Mouse (Mus musculus): ENCODE data around the gene Nif3l1. TPM values are rescaled to one million over a fixed set of nuclear protein-coding genes. Genes with fewer than 3 reads are reported as not detected.

Nif3l1 gene
- polyA plus RNA-seq, 1 experiment from 2014 or later: 69.1 TPM

- H3K9me3 ChIP-seq (replicated peaks; ENCODE audit: control insufficient read depth, low read length): no peaks in the 10 kb centered on the region
- DNase-seq (ENCODE audit: low spot score): no peak
- no peak overlapping the region for H3K9ac ChIP-seq (replicated peaks; ENCODE audit: low read length)
- no peaks in the 10 kb centered on the region for H3K4me1 ChIP-seq (ENCODE audit: control insufficient read depth, insufficient read depth, low read length)
- H3K36me3 ChIP-seq (replicated peaks; ENCODE audit: control insufficient read depth, insufficient read depth, low read depth, low read length): peaks cover 7% of the 10 kb centered on the region
- H3K4me3 ChIP-seq (ENCODE audit: low read depth, low read length): no peak overlapping the region
- no peak overlapping the region for H3K27ac ChIP-seq (replicated peaks; ENCODE audit: low read depth, low read length)
- 84% methylated on average over 5 of the region's 5 CpGs for WGBS
- H3K27me3 ChIP-seq (ENCODE audit: control insufficient read depth, insufficient read depth, low read length): no peaks in the 10 kb centered on the region
- no peak for ATAC-seq (replicated peaks; ENCODE audit: insufficient number of reproducible peaks, low FRiP score, low TSS enrichment, low read depth)
- H3K4me2 ChIP-seq (ENCODE audit: low read depth, low read length): no peak overlapping the region
These were observed 35.3 kb upstream of the Nif3l1 start for GRCm38 (mm10) chr1:58409553-58410197.

- 92% methylated on average over 3 of the region's 3 CpGs for WGBS
- Histone ChIP-seq H3K4me3 (ENCODE audit: low read depth, low read length) (no peak overlapping the region), H3K4me2 (ENCODE audit: low read depth, low read length) (no peak overlapping the region), H3K27me3 (ENCODE audit: control insufficient read depth, insufficient read depth, low read length) (no peaks in the 10 kb centered on the region), H3K9me3 (replicated peaks; ENCODE audit: control insufficient read depth, low read length) (no peaks in the 10 kb centered on the region), H3K4me1 (ENCODE audit: control insufficient read depth, insufficient read depth, low read length) (no peaks in the 10 kb centered on the region), H3K9ac (replicated peaks; ENCODE audit: low read length) (no peak overlapping the region), H3K36me3 (replicated peaks; ENCODE audit: control insufficient read depth, insufficient read depth, low read depth, low read length) (peaks cover 7% of the 10 kb centered on the region), H3K27ac (replicated peaks; ENCODE audit: low read depth, low read length) (no peak overlapping the region)
- ATAC-seq (replicated peaks; ENCODE audit: insufficient number of reproducible peaks, low FRiP score, low TSS enrichment, low read depth) (0 out of 2 replicates have a peak, but pooled peaks have one; percentile 27), DNase-seq (ENCODE audit: low spot score) (no peak)
These were observed 34.8 kb upstream of the Nif3l1 start for GRCm38 (mm10) chr1:58410198-58410588.

GRCm38 (mm10) chr1:58410776-58411175, 34.2 kb upstream of the Nif3l1 start:
- Histone ChIP-seq H3K4me1 (ENCODE audit: control insufficient read depth, insufficient read depth, low read length) (no peaks in the 10 kb centered on the region), H3K36me3 (replicated peaks; ENCODE audit: control insufficient read depth, insufficient read depth, low read depth, low read length) (peaks cover 7% of the 10 kb centered on the region)

DNA sequence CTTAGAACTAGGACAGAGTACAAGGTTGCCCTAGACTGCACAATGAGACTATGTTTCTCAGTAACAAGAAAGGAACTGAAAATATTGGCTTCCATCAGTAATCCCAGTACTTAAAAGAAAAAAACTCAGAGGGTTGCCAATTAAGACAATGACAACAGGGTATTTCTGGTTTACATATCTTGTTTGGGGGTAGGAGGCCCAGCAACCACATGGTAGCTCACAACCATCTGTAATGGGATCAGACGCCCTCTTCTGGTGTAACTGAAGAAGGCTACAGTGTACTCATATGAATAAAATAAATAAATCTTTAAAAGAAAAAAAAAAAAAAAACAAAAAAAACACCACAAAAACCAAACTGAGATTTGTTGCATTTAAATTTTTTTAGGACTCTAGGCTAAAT, 29.5 kb upstream of the Nif3l1 start:
- Histone ChIP-seq H3K9me3 (replicated peaks; ENCODE audit: control insufficient read depth, low read length) (no peaks in the 10 kb centered on the region), H3K9ac (replicated peaks; ENCODE audit: low read length) (no peak overlapping the region), H3K27me3 (ENCODE audit: control insufficient read depth, insufficient read depth, low read length) (no peaks in the 10 kb centered on the region), H3K4me1 (ENCODE audit: control insufficient read depth, insufficient read depth, low read length) (no peaks in the 10 kb centered on the region), H3K36me3 (replicated peaks; ENCODE audit: control insufficient read depth, insufficient read depth, low read depth, low read length) (peaks cover 24% of the 10 kb centered on the region), H3K4me3 (ENCODE audit: low read depth, low read length) (no peak overlapping the region), H3K4me2 (ENCODE audit: low read depth, low read length) (no peak overlapping the region), H3K27ac (replicated peaks; ENCODE audit: low read depth, low read length) (no peak overlapping the region)
- 37% methylated on average over 1 of the region's 1 CpGs for WGBS
- ATAC-seq (replicated peaks; ENCODE audit: insufficient number of reproducible peaks, low FRiP score, low TSS enrichment, low read depth) (no peak), DNase-seq (ENCODE audit: low spot score) (no peak)

More at GRCm38 (mm10) chr1:58410776-58411175, 34.2 kb upstream of the Nif3l1 start:
- Histone ChIP-seq H3K4me2 (ENCODE audit: low read depth, low read length) (no peak overlapping the region), H3K27me3 (ENCODE audit: control insufficient read depth, insufficient read depth, low read length) (no peaks in the 10 kb centered on the region), H3K9ac (replicated peaks; ENCODE audit: low read length) (no peak overlapping the region), H3K27ac (replicated peaks; ENCODE audit: low read depth, low read length) (no peak overlapping the region), H3K9me3 (replicated peaks; ENCODE audit: control insufficient read depth, low read length) (no peaks in the 10 kb centered on the region), H3K4me3 (ENCODE audit: low read depth, low read length) (no peak overlapping the region)
- DNase-seq (ENCODE audit: low spot score): no peak
- 95% methylated on average over 7 of the region's 7 CpGs for WGBS
- ATAC-seq (replicated peaks; ENCODE audit: insufficient number of reproducible peaks, low FRiP score, low TSS enrichment, low read depth): no peak

- Histone ChIP-seq H3K9me3 (replicated peaks; ENCODE audit: control insufficient read depth, low read length) (no peaks in the 10 kb centered on the region), H3K36me3 (replicated peaks; ENCODE audit: control insufficient read depth, insufficient read depth, low read depth, low read length) (peaks cover 21% of the 10 kb centered on the region), H3K4me2 (ENCODE audit: low read depth, low read length) (no peak overlapping the region), H3K27me3 (ENCODE audit: control insufficient read depth, insufficient read depth, low read length) (no peaks in the 10 kb centered on the region), H3K4me3 (ENCODE audit: low read depth, low read length) (no peak overlapping the region), H3K27ac (replicated peaks; ENCODE audit: low read depth, low read length) (no peak overlapping the region), H3K9ac (replicated peaks; ENCODE audit: low read length) (no peak overlapping the region), H3K4me1 (ENCODE audit: control insufficient read depth, insufficient read depth, low read length) (no peaks in the 10 kb centered on the region)
- WGBS: 99% methylated on average over 2 of the region's 2 CpGs
- no peak for ATAC-seq (replicated peaks; ENCODE audit: insufficient number of reproducible peaks, low FRiP score, low TSS enrichment, low read depth)
- DNase-seq (ENCODE audit: low spot score): no peak
These were observed 28.9 kb upstream of the Nif3l1 start for GRCm38 (mm10) chr1:58416048-58416447.

DNA sequence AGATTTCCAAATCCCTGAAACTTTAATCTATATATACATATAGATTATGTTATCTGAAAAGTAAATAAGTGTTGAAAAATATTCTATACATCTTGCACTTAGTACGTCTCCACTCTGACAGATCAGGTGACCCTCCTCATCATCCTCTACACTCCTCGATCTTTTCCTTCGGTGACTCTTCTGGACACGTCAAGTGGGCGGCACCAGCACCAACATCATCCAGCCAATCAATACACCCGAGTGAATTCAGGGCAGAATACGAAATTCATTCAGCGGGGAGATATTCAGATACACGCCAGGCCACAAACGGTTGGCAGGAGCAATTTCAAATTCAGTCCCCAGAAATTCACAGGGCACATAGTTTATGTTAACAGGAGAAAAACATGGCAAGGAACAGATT, 24.9 kb upstream of the Nif3l1 start:
- H3K27ac ChIP-seq (replicated peaks; ENCODE audit: low read depth, low read length): no peak overlapping the region
- no peaks in the 10 kb centered on the region for H3K9me3 ChIP-seq (replicated peaks; ENCODE audit: control insufficient read depth, low read length)
- H3K4me2 ChIP-seq (ENCODE audit: low read depth, low read length): no peak overlapping the region
- 87% methylated on average over 10 of the region's 10 CpGs for WGBS
- H3K9ac ChIP-seq (replicated peaks; ENCODE audit: low read length): no peak overlapping the region
- H3K4me3 ChIP-seq (ENCODE audit: low read depth, low read length): no peak overlapping the region
- no peak for DNase-seq (ENCODE audit: low spot score)
- no peaks in the 10 kb centered on the region for H3K27me3 ChIP-seq (ENCODE audit: control insufficient read depth, insufficient read depth, low read length)
- no peak for ATAC-seq (replicated peaks; ENCODE audit: insufficient number of reproducible peaks, low FRiP score, low TSS enrichment, low read depth)
- peaks cover 22% of the 10 kb centered on the region for H3K36me3 ChIP-seq (replicated peaks; ENCODE audit: control insufficient read depth, insufficient read depth, low read depth, low read length)
- no peaks in the 10 kb centered on the region for H3K4me1 ChIP-seq (ENCODE audit: control insufficient read depth, insufficient read depth, low read length)

DNA sequence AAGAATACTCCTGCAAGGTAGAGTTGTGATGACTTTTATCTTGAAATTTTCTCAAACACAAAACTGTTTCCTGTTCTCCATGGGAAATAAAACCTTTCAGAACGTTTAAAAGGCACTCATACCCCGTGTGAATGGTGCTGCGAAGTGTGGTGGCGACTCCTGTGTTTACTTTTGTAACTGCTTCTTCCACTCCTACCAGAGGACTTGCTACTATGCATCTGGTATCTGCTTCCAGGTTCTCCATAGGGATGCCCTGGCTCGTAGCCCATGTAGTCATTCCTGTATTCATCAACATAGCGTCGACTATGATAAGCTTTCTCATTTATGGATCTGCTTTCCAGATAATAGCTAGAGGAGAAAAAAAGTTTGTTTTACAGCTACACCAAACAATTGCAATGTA, 24.0 kb upstream of the Nif3l1 start:
- Histone ChIP-seq H3K27ac (replicated peaks; ENCODE audit: low read depth, low read length) (no peak overlapping the region), H3K36me3 (replicated peaks; ENCODE audit: control insufficient read depth, insufficient read depth, low read depth, low read length) (peaks cover 22% of the 10 kb centered on the region), H3K9ac (replicated peaks; ENCODE audit: low read length) (no peak overlapping the region), H3K4me1 (ENCODE audit: control insufficient read depth, insufficient read depth, low read length) (no peaks in the 10 kb centered on the region), H3K9me3 (replicated peaks; ENCODE audit: control insufficient read depth, low read length) (no peaks in the 10 kb centered on the region), H3K27me3 (ENCODE audit: control insufficient read depth, insufficient read depth, low read length) (no peaks in the 10 kb centered on the region), H3K4me3 (ENCODE audit: low read depth, low read length) (no peak overlapping the region), H3K4me2 (ENCODE audit: low read depth, low read length) (no peak overlapping the region)
- no peak for ATAC-seq (replicated peaks; ENCODE audit: insufficient number of reproducible peaks, low FRiP score, low TSS enrichment, low read depth)
- no peak for DNase-seq (ENCODE audit: low spot score)
- 78% methylated on average over 7 of the region's 7 CpGs for WGBS

- H3K4me3 ChIP-seq (ENCODE audit: low read depth, low read length): peak overlapping the region; percentile 100
- peak overlapping the region; percentile 100 for H3K9ac ChIP-seq (replicated peaks; ENCODE audit: low read length)
- H3K4me2 ChIP-seq (ENCODE audit: low read depth, low read length): peak overlapping the region; percentile 48
- H3K9me3 ChIP-seq (replicated peaks; ENCODE audit: control insufficient read depth, low read length): no peaks in the 10 kb centered on the region
- DNase-seq (ENCODE audit: low spot score): peak; percentile 78
- no peaks in the 10 kb centered on the region for H3K4me1 ChIP-seq (ENCODE audit: control insufficient read depth, insufficient read depth, low read length)
- H3K36me3 ChIP-seq (replicated peaks; ENCODE audit: control insufficient read depth, insufficient read depth, low read depth, low read length): peaks cover 18% of the 10 kb centered on the region
- H3K27me3 ChIP-seq (ENCODE audit: control insufficient read depth, insufficient read depth, low read length): no peaks in the 10 kb centered on the region
- WGBS: 11% methylated on average over 13 of the region's 13 CpGs
- ATAC-seq (replicated peaks; ENCODE audit: insufficient number of reproducible peaks, low FRiP score, low TSS enrichment, low read depth): 0 out of 2 replicates have a peak, but pooled peaks have one; percentile 44
- no peak overlapping the region; the same call in 1 of the 2 replicates for H3K27ac ChIP-seq (replicated peaks; ENCODE audit: low read depth, low read length)
These were observed 22.1 kb upstream of the Nif3l1 start for GRCm38 (mm10) chr1:58422879-58423278.
